Mouse (Mus musculus) hindbrain, embryonic 11.5 days (tissue): ENCODE results near the gene Fgf22. TPM values are rescaled to one million over a fixed set of nuclear protein-coding genes. Genes with fewer than 3 reads are reported as not detected.

Source experiments
- ATAC-seq: fragments of 200-750 bp; cut with Nextera tagmentation; 2 replicates; pipeline ENCODE4 v1.8.0; 2017; ENCODE audit warnings: mild to moderate bottlenecking, moderate TSS enrichment, moderate library complexity; ENCODE audit not compliant: low FRiP score
- DNase-seq: peaks from one replicate; pipeline ENCODE4 v3.0.0-alpha.2; 2015; ENCODE audit warnings: low spot score
- H3K27ac ChIP-seq: fragments of 300-500 bp; sonication (generic); 2 replicates; pipeline ENCODE4 v1.5.1; 2014; ENCODE audit warnings: mild to moderate bottlenecking, low read depth, low read length
- H3K27me3 ChIP-seq: fragments of 300-500 bp; sonication (generic); 2 replicates; pipeline ENCODE4 v1.6.1; 2014; ENCODE audit warnings: mild to moderate bottlenecking, low read length, moderate library complexity, mixed read lengths; ENCODE audit not compliant: control insufficient read depth, insufficient read depth
- H3K36me3 ChIP-seq: fragments of 300-500 bp; sonication (generic); 2 replicates; pipeline ENCODE4 v1.6.1; 2014; ENCODE audit warnings: mild to moderate bottlenecking, low read length, moderate library complexity, mixed read lengths; ENCODE audit not compliant: control insufficient read depth, insufficient read depth
- H3K4me1 ChIP-seq: fragments of 300-500 bp; sonication (generic); replicated peaks from 2 replicates; pipeline ENCODE4 v1.6.1; 2014; ENCODE audit warnings: low read length, mixed read lengths; ENCODE audit not compliant: control insufficient read depth, insufficient read depth
- H3K4me2 ChIP-seq: fragments of 300-500 bp; sonication (generic); replicated peaks from 2 replicates; pipeline ENCODE4 v1.6.1; 2014; ENCODE audit warnings: mild to moderate bottlenecking, low read depth, low read length
- H3K4me3 ChIP-seq: fragments of 300-500 bp; sonication (generic); 2 replicates; pipeline ENCODE4 v1.5.1; 2014; ENCODE audit warnings: low read depth, low read length
- H3K9ac ChIP-seq: fragments of 300-500 bp; sonication (generic); 2 replicates; pipeline ENCODE4 v1.6.1; 2014; ENCODE audit warnings: low read depth, low read length
- H3K9me3 ChIP-seq: fragments of 300-500 bp; sonication (generic); 2 replicates; pipeline ENCODE4 v1.6.1; 2016; ENCODE audit warnings: low read length; ENCODE audit not compliant: control insufficient read depth
- WGBS: fragments of 180-500 bp; shearing (Covaris S2); extraction: QIAGEN DNeasy Blood & Tissue Kit; methylation state at CpG from one replicate; pipeline ENCODE4 v1.1.7; 2014; 5-methylcytosine and 5-hydroxymethylcytosine counted together
- polyA plus RNA-seq: library from polyadenylated mRNA; unstranded; fragments of >200 nt; fragmentation: Nextera tagmentation; extraction: Ambion mirVana; gene quantifications from 2 replicates; pipeline ENCODE4 v1.2.1, GENCODE M21; 2014

The Fgf22 gene
- 0.18 and 0.48 TPM in 2 replicates for polyA plus RNA-seq

DNA sequence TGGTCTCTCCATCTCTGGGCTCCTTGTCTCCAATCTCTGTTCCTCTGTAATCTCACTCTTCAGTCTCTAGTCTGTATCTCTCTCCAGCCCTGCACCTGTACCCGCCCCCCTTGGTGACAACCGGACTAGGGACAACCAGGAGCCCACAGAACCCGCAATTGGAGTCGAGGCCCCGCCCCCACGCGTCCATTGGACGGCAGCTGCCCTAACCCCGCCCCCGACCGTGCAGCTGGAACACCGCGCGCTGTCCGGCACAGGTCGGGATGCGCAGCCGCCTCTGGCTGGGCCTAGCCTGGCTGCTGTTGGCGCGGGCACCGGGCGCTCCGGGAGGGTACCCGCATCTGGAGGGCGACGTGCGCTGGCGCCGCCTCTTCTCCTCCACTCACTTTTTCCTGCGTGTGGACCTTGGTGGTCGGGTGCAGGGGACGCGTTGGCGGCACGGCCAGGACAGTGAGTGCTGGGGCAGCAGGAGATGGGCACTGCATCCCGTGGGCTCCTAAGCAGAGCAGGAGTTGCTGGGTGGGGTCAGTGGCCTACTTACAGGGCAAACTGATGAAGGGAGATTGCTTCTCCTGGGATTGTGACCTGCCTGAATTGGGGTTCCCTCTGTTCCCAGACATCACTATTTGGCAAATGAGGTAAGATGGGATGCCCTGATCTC, at the start of gene Fgf22:
Gene Fgf22, plus strand, starts transcription at position 221 of the 661 bp plus-strand sequence.
- Histone ChIP-seq H3K4me1 (0 out of 2 replicates have a peak, but pooled peaks cover 2% of the 10 kb centered on the region), H3K27me3 (no peaks in the 10 kb centered on the region), H3K9me3 (no peaks in the 10 kb centered on the region), H3K4me3 (peak within 1 kb of the TSS; percentile 29), H3K9ac (peak within 1 kb of the TSS; percentile 53), H3K27ac (no peak within 1 kb of the TSS), H3K36me3 (peaks cover 5% of the 10 kb centered on the region), H3K4me2 (peak within 1 kb of the TSS; percentile 71)
- 1% methylated on average over 36 of the region's 36 CpGs for WGBS
- ATAC-seq (peak; percentile 88), DNase-seq (peak; percentile 82)

DNA sequence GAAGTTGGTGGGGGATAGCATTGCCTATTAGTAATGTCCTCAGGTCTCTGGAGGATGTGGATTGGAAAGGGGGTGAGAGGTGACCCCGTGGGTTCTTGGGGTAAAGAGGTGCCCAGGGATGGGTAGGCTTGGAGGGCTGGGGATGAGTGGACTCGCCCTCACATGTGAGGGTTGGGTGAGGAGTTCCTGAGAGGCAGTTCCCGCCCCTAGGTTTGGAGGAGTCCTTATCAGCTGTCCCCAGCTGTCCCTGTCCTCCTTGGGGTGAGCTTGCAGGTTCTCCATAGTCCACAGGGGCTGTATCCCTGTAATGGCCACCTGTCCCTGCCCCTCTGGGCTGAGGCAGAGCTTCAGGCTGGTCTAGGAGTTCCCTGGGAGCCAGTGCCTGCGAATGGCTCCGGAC, 48.9 kb upstream of the Fgf22 start:
- peaks cover 10% of the 10 kb centered on the region for H3K36me3 ChIP-seq
- DNase-seq (no peak), ATAC-seq (no peak)
- 77% methylated on average over 5 of the region's 5 CpGs for WGBS
- H3K4me3 ChIP-seq = peak overlapping the region; percentile 8
- no peaks in the 10 kb centered on the region for H3K9me3 ChIP-seq
- peaks cover 5% of the 10 kb centered on the region for H3K4me1 ChIP-seq
- H3K9ac ChIP-seq = no peak overlapping the region
- no peak overlapping the region for H3K27ac ChIP-seq
- peak overlapping the region; percentile 88 for H3K4me2 ChIP-seq
- no peaks in the 10 kb centered on the region for H3K27me3 ChIP-seq

- H3K9ac ChIP-seq = no peak overlapping the region
- no peak overlapping the region for H3K27ac ChIP-seq
Observed at GRCm38 (mm10) chr10:79706406-79707094, 48.3 kb upstream of the Fgf22 start.

DNA sequence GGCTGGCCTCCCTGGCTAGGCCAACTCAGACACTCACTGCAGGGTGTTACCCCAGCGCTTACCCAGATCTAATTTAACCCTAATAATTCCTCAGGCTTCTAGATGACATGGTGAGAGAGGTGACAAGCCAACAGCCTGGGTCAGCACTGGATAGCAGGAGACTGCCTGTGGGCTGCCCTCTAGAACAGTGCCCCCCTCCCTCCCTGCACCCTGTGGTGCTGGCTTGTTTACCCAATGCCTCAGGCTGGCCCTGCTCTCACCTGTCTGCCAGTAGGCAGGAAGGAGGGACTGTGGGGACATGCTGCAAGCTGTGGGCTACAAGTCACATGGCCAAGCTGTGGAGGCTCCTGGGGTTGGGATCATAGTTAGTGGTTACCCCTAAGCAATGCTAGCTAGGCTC, 47.7 kb upstream of the Fgf22 start:
- Histone ChIP-seq H3K36me3 (peaks cover 12% of the 10 kb centered on the region), H3K27ac (no peak overlapping the region), H3K9ac (no peak overlapping the region), H3K4me3 (no peak overlapping the region), H3K9me3 (no peaks in the 10 kb centered on the region), H3K27me3 (no peaks in the 10 kb centered on the region), H3K4me2 (0 out of 2 replicates have a peak overlapping the region, but pooled peaks have one; percentile 19), H3K4me1 (peaks cover 5% of the 10 kb centered on the region)
- 65% methylated on average over 1 of the region's 1 CpGs for WGBS
- DNase-seq (no peak), ATAC-seq (no peak)

More at GRCm38 (mm10) chr10:79706406-79707094, 48.3 kb upstream of the Fgf22 start:
- Histone ChIP-seq H3K27me3 (no peaks in the 10 kb centered on the region), H3K4me2 (peak overlapping the region; percentile 19), H3K4me1 (peaks cover 5% of the 10 kb centered on the region), H3K36me3 (peaks cover 12% of the 10 kb centered on the region), H3K4me3 (peak overlapping the region; percentile 8; the same call in 1 of the 2 replicates), H3K9me3 (no peaks in the 10 kb centered on the region)
- ATAC-seq (no peak), DNase-seq (no peak)
- 83% methylated on average over 5 of the region's 5 CpGs for WGBS

DNA sequence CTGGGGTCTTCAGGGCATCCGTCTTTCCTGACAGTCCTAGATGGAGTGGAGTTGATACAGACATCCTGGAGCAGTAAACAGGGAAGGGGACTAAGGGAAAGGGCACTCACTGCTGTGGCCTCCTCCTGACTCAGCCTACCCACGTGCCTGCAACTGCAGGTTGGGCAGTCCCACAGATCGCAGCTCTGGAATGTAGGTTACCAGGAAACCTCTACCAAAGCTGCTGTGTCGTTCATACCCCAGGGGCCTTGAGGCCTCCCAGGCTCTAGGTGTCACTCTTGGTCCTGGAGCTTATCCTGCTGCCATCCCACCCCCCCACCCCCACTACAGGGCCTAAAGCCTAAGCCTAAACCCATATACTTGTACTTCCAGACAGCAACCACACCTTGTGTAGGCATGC, 47.1 kb upstream of the Fgf22 start:
- Histone ChIP-seq H3K4me3 (no peak overlapping the region), H3K9ac (no peak overlapping the region), H3K4me2 (no peak overlapping the region), H3K27ac (no peak overlapping the region), H3K9me3 (no peaks in the 10 kb centered on the region), H3K36me3 (peaks cover 12% of the 10 kb centered on the region), H3K27me3 (no peaks in the 10 kb centered on the region), H3K4me1 (peaks cover 5% of the 10 kb centered on the region)
- no peak for ATAC-seq
- 73% methylated on average over 4 of the region's 4 CpGs for WGBS
- DNase-seq = no peak

DNA sequence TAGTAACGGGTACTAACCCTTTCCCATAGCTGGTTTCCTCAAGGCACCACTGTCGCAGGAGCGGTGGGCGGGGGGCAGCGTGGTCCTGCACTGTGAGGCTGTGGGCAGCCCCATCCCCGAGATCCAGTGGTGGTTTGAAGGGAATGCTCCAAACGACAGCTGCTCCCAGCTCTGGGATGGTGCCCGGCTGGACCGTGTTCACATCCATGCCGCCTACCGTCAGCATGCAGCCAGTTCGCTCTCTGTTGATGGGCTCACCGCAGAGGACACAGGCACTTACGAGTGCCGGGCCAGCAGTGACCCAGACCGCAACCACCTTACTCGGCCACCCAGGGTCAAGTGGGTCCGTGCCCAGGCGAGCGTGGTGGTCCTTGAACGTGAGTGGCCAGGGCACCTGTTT, 46.2 kb upstream of the Fgf22 start:
- H3K27ac ChIP-seq = no peak overlapping the region
- no peak for DNase-seq
- no peaks in the 10 kb centered on the region for H3K9me3 ChIP-seq
- ATAC-seq = no peak
- 93% methylated on average over 21 of the region's 21 CpGs for WGBS
- H3K4me2 ChIP-seq = no peak overlapping the region
- H3K27me3 ChIP-seq = no peaks in the 10 kb centered on the region
- H3K4me3 ChIP-seq = no peak overlapping the region
- H3K36me3 ChIP-seq = peaks cover 12% of the 10 kb centered on the region
- 0 out of 2 replicates have a peak overlapping the region, but pooled peaks have one; percentile 11 for H3K9ac ChIP-seq
- H3K4me1 ChIP-seq = peaks cover 5% of the 10 kb centered on the region

DNA sequence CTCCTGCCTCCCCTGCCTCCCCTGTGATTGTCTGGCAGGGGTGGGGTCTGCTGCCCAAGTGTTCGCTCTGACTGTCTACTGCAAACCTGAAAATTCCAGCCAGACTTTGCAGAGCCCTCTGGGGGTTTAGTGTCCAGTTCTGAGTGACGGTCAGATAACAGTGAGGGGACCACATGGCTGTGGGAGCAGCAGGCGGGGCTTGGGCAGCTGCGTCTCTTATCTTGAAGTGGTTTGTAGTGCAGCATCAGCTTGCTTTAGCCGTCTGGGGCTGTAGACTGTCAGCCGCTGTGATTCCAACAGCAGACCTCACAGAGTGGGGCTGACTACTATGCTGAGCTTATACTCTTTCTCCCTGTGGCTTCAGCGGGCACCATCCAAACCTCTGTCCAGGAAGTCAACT, 45.6 kb upstream of the Fgf22 start:
- no peak overlapping the region for H3K27ac ChIP-seq
- WGBS = 89% methylated on average over 7 of the region's 7 CpGs
- no peak overlapping the region for H3K4me3 ChIP-seq
- peaks cover 5% of the 10 kb centered on the region for H3K4me1 ChIP-seq
- no peak for ATAC-seq
- no peaks in the 10 kb centered on the region for H3K27me3 ChIP-seq
- H3K9me3 ChIP-seq = no peaks in the 10 kb centered on the region
- H3K36me3 ChIP-seq = peaks cover 12% of the 10 kb centered on the region
- no peak for DNase-seq
- no peak overlapping the region for H3K4me2 ChIP-seq
- H3K9ac ChIP-seq = no peak overlapping the region

GRCm38 (mm10) chr10:79712029-79712428, 42.8 kb upstream of the Fgf22 start:
- Histone ChIP-seq H3K4me1 (no peaks in the 10 kb centered on the region), H3K36me3 (peaks cover 12% of the 10 kb centered on the region)
- peak; percentile 6; the same call in 1 of the 2 replicates for ATAC-seq

More at GRCm38 (mm10) chr10:79712029-79712428, 42.8 kb upstream of the Fgf22 start:
- WGBS = 76% methylated on average over 1 of the region's 1 CpGs
- peak; percentile 28 for DNase-seq
- H3K27ac ChIP-seq = no peak overlapping the region
- H3K4me3 ChIP-seq = no peak overlapping the region
- no peak overlapping the region for H3K9ac ChIP-seq
- no peak overlapping the region for H3K4me2 ChIP-seq
- peaks cover 23% of the 10 kb centered on the region for H3K27me3 ChIP-seq
- H3K9me3 ChIP-seq = no peaks in the 10 kb centered on the region
